8 mouse cellular contexts compared by ENCODE assay signal in the genomic region with DNA sequence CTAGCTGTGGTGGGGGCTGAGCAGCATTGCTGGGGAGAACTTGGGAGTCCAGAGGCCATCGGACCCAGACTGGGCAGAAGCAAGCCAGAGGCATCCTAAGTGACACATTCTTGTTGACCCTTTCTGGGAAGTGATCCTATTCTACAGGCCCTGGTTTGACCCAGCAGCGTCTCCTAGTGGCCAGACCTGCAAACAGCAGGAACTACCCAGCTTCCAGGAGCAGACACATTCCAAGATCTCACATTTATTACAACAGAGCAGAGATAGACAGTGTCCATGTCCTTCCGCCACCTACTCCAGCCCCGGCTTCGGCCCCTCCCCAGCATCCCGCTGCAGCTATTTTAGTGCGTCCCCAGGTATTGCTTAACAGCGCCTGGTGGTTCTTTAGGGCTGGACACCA. TPM values are rescaled to one million over a fixed set of nuclear protein-coding genes. Genes with fewer than 3 reads are reported as not detected.
DNase-seq lines count a peak whose midpoint lies in the region; ATAC-seq and TF ChIP-seq lines count a peak whose summit lies in the region.

No protein-coding gene starts in this region.

- H3K27me3 ChIP-seq in forebrain, embryonic 10.5 days (ENCODE audit: poor library complexity, severe bottlenecking), result peaks cover 8% of the 10 kb centered on the region
- H3K27me3 ChIP-seq in forebrain, embryonic 16.5 days (replicated peaks; ENCODE audit: control insufficient read depth, insufficient read depth, low read length), result no peaks in the 10 kb centered on the region
- H3K27me3 ChIP-seq in C2C12 (ENCODE audit: control insufficient read depth, insufficient read depth, insufficient read length), result no peaks in the 10 kb centered on the region

- peaks cover 17% of the 10 kb centered on the region for H3K79me2 ChIP-seq in C2C12 (ENCODE audit: control insufficient read depth, insufficient read depth)

- H3K79me3 ChIP-seq in C2C12 (ENCODE audit: low read depth), result no peaks in the 10 kb centered on the region

- H3K9ac ChIP-seq in forebrain, embryonic 16.5 days (replicated peaks; ENCODE audit: low read depth, low read length), result no peak overlapping the region

- no peak overlapping the region for H3ac ChIP-seq in C2C12 (ENCODE audit: control insufficient read depth, insufficient read length, low read depth)

- no peak overlapping the region for H3K4me2 ChIP-seq in forebrain, embryonic 16.5 days (ENCODE audit: low read length)

- peak; percentile 83 for DNase-seq in forebrain, embryonic 10.5 days (ENCODE audit: extremely low spot score, low spot score)
- peak; percentile 29 for DNase-seq in c-Kit-negative CD71-positive TER-119-positive erythroid progenitor cells, embryonic 14.5 days (ENCODE audit: low read depth, low spot score)
- peak; percentile 44 to 69 for DNase-seq in gastrocnemius, postnatal 4 days (ENCODE audit: low spot score in 2 of 2)
- peak; percentile 89 to 91 for DNase-seq in kidney, postnatal 4 days
- peak; percentile 76 for DNase-seq in lung, postnatal 14 days
- peak; percentile 34 to 42 for DNase-seq in spleen, postnatal 36 days (ENCODE audit: low spot score in 2 of 2)

- peak; percentile 68 for TF ChIP-seq CTCF in C2C12 (IDR thresholded peaks at IDR 0.05; ENCODE audit: control insufficient read depth, insufficient read depth, insufficient read length)

- peaks cover 65% of the 10 kb centered on the region for H3K4me1 ChIP-seq in forebrain, embryonic 10.5 days
- H3K4me1 ChIP-seq in forebrain, embryonic 16.5 days (replicated peaks; ENCODE audit: control insufficient read depth, insufficient read depth, low read length), result peaks cover 50% of the 10 kb centered on the region

- H3K4me3 ChIP-seq in forebrain, embryonic 10.5 days, result peak overlapping the region; percentile 88
- H3K4me3 ChIP-seq in forebrain, embryonic 16.5 days (replicated peaks; ENCODE audit: low read length), result no peak overlapping the region
- H3K4me3 ChIP-seq in C2C12 (ENCODE audit: insufficient read depth, poor library complexity, severe bottlenecking), result no peak overlapping the region

- H3K9me3 ChIP-seq in forebrain, embryonic 10.5 days, result no peaks in the 10 kb centered on the region
- no peaks in the 10 kb centered on the region for H3K9me3 ChIP-seq in forebrain, embryonic 16.5 days (ENCODE audit: control insufficient read depth, low read length)

- H3K27ac ChIP-seq in forebrain, embryonic 10.5 days, result peak overlapping the region; percentile 98
- no peak overlapping the region for H3K27ac ChIP-seq in forebrain, embryonic 16.5 days (ENCODE audit: low read length)

- H3K36me3 ChIP-seq in forebrain, embryonic 10.5 days (replicated peaks), result peaks cover 41% of the 10 kb centered on the region
- no peaks in the 10 kb centered on the region for H3K36me3 ChIP-seq in forebrain, embryonic 16.5 days (ENCODE audit: control insufficient read depth, insufficient read depth)
- H3K36me3 ChIP-seq in C2C12 (ENCODE audit: control insufficient read depth, insufficient read depth), result no peaks in the 10 kb centered on the region

- ATAC-seq in forebrain, embryonic 16.5 days, result no peak

- WGBS in forebrain, embryonic 10.5 days, result 25% methylated on average over 8 of the region's 8 CpGs
- WGBS in forebrain, embryonic 16.5 days, result 28% methylated on average over 8 of the region's 8 CpGs

TF ChIP-seq in C2C12, 6 proteins besides CTCF, POLR2A, EP300 and RAD21:
- TF ChIP-seq MYOG (IDR thresholded peaks at IDR 0.05; ENCODE audit: control insufficient read depth, extremely low read depth, insufficient read length) (no peak), FOSL1 (IDR thresholded peaks at IDR 0.05; ENCODE audit: insufficient read depth, low read length, poor library complexity, severe bottlenecking) (no peak), MAX (IDR thresholded peaks at IDR 0.05) (no peak), USF1 (IDR thresholded peaks at IDR 0.05; ENCODE audit: low read depth) (no peak), MYOD1 (IDR thresholded peaks at IDR 0.05; ENCODE audit: control insufficient read depth, insufficient read length, low read depth) (no peak), CEBPB (IDR thresholded peaks at IDR 0.05; ENCODE audit: low read depth) (no peak)
TF ChIP-seq in C2C12: peak in this region for 0.

RNA-seq across cellular contexts. Expression of a gene that starts 1.6 kb away (rescaled TPM):
- polyA plus RNA-seq in forebrain, embryonic 10.5 days (2016; fragmentation: Nextera tagmentation; extraction: Ambion mirVana), result 27.6 and 28.7 TPM in 2 replicates
- polyA plus RNA-seq in forebrain, embryonic 16.5 days (2015; fragmentation: Nextera tagmentation; extraction: Ambion mirVana), result 14.1 and 16.7 TPM in 2 replicates
- polyA plus RNA-seq in C2C12 (2012; fragmentation: generic; extraction: Trizol), result 13.3 TPM
- 1 to 10 TPM; 2.6 to 2.8 TPM for total RNA-seq in gastrocnemius, postnatal 4 days (2021)

RNA-seq across cellular contexts. Expression of a gene that starts 10.4 kb away (rescaled TPM):
- 32.1 and 39.5 TPM in 2 replicates for polyA plus RNA-seq in forebrain, embryonic 10.5 days (2016; fragmentation: Nextera tagmentation; extraction: Ambion mirVana)
- polyA plus RNA-seq in forebrain, embryonic 16.5 days (2015; fragmentation: Nextera tagmentation; extraction: Ambion mirVana), result 40.4 and 55.2 TPM in 2 replicates
- polyA plus RNA-seq in C2C12 (2012; fragmentation: generic; extraction: Trizol), result 60.2 TPM
- 10 to 100 TPM; 54.6 to 55.8 TPM for total RNA-seq in gastrocnemius, postnatal 4 days (2021)

RNA-seq across cellular contexts. Expression of a gene that starts 16.7 kb away (rescaled TPM):
- 3.0 and 4.0 TPM in 2 replicates for polyA plus RNA-seq in forebrain, embryonic 10.5 days (2016; fragmentation: Nextera tagmentation; extraction: Ambion mirVana)
- 55.3 and 55.8 TPM in 2 replicates for polyA plus RNA-seq in forebrain, embryonic 16.5 days (2015; fragmentation: Nextera tagmentation; extraction: Ambion mirVana)
- 2.9 TPM for polyA plus RNA-seq in C2C12 (2012; fragmentation: generic; extraction: Trizol)
- total RNA-seq in gastrocnemius, postnatal 4 days (2021), result not detected

RNA-seq across cellular contexts. Expression of a gene that starts 22.4 kb away (rescaled TPM):
- 0.06 and 0.16 TPM in 2 replicates for polyA plus RNA-seq in forebrain, embryonic 10.5 days (2016; fragmentation: Nextera tagmentation; extraction: Ambion mirVana)
- 0.27 TPM in 1 of 2 replicates, not detected in the other for polyA plus RNA-seq in forebrain, embryonic 16.5 days (2015; fragmentation: Nextera tagmentation; extraction: Ambion mirVana)
- 0.01 TPM for polyA plus RNA-seq in C2C12 (2012; fragmentation: generic; extraction: Trizol)
- under 1 TPM; 0.12 to 0.16 TPM for total RNA-seq in gastrocnemius, postnatal 4 days (2021)

RNA-seq across cellular contexts. Expression of a gene that starts 25.6 kb away (rescaled TPM):
- polyA plus RNA-seq in forebrain, embryonic 10.5 days (2016; fragmentation: Nextera tagmentation; extraction: Ambion mirVana), result 0.23 TPM in 1 of 2 replicates, not detected in the other
- 1.2 and 1.3 TPM in 2 replicates for polyA plus RNA-seq in forebrain, embryonic 16.5 days (2015; fragmentation: Nextera tagmentation; extraction: Ambion mirVana)
- polyA plus RNA-seq in C2C12 (2012; fragmentation: generic; extraction: Trizol), result 0.20 TPM
- total RNA-seq in gastrocnemius, postnatal 4 days (2021), result under 1 TPM; 0.27 to 0.34 TPM

Comparison
In these comparisons a context has a peak if more than half of its experiments do, and no peak if none do; other contexts are left out.
1. RNA of a gene that starts 16.7 kb away (polyA plus RNA-seq): 55.3 to 55.8 TPM in forebrain, embryonic 16.5 days; 3.0 to 4.0 TPM in forebrain, embryonic 10.5 days and 2.9 TPM in C2C12 (single experiment); every median in the first group is over 10 times any median in the second.
2. DNase-seq: peak in every context shown above with its lines; median percentile 90 in kidney, postnatal 4 days; 83 in forebrain, embryonic 10.5 days; 76 in lung, postnatal 14 days; 56 in gastrocnemius, postnatal 4 days; 38 in spleen, postnatal 36 days; 29 in c-Kit-negative CD71-positive TER-119-positive erythroid progenitor cells, embryonic 14.5 days.